Mouse (Mus musculus) layer of hippocampus, adult 9-10 months (tissue): ENCODE results near the gene Klra17.
"Not testable (repeated sequence)": the region's sequence is repeated elsewhere in the genome, so short reads cannot be mapped to it uniquely, and the experiment has no call there.

Experiments used
- DNase-seq: peaks from one replicate; pipeline ENCODE4 v3.0.0; 2022; ENCODE audit warnings: low spot score

The Klra17 gene

DNA sequence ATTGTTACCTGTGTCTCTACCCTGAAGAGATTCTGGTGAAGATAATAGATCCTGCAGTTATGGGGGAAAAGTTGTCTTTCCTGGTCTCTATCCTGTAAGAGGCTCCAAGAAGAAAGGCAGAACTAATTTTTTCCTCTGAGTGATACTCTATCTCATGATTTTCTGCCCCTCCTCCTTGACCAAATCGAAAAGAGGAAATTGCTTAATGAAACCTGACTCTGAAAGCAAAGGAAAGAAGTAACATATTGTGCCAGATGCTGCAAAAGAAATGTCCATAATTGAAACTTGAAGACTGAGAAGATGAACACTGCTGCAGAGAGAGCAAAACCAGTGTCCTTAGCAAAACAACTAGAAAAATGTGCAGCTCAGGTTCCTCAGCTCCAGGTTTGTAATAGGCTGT is at the start of gene Klra17:
Gene Klra17 (minus strand): TSS at position 124 of the 400 bp plus-strand sequence.
- DNase-seq: no peak

DNA sequence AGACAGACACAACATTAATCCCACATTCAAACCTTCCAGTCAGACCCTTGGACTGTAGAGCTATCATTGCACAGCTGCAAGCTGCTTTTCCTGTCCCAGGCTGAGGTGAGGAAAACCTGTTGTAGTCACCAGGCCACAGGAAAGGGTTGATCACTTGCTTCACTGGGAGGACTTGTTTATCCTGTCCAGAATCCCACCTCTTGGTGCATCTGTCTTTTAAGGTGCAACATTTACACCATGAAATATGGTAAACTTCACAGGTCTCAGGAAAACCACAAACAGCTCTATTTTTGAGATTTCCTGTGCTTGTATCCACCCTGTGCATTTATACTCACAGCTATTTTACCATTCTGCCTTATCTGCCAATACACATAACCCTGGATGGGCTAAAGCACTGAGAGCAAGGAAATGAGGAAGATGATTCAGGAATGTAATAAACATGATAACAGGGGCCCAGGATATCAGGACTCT is 41.0 kb upstream of the Klra17 start, which contains the start of gene Klra5:
Gene Klra5 (minus strand): TSS at position 175 of the 471 bp plus-strand sequence.
- not testable (repeated sequence) for DNase-seq

DNA sequence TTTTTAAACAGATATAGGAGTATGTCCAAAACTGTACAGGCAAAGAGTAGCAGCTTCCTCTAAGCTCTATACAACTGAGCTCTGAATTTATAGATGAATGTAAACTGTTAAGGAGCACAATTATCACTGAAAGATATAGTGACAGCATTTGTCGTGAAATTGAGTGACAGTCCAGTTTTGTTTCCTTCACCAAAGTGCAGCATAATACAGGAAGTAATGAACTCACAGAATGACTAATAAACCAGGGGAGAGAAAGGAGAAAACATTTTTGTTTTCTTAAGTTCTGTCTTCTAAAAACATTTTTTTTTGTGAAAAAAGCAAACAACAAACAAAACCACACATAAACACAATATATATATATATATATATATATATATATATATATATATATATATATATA is 40.5 kb upstream of the Klra17 start:
- DNase-seq: no peak

DNA sequence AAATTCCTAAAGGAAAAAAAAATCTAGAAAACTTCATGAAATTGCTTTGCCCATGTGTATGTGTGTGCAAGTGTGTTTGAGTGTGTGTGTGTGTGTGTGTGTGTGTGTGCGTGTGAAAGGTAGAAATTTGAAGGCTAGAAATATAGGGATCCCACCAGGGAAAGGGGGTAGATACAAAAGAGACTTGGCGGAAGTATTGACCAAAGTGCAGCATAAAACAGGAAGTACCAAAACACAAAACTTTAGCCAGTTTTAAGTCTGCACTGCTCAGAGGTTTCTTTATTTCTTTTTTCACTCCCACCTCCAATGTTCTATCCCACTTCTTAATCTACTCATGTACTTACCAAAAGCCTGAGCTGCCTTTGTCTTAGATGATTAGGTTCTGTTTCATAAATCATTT is 6.1 kb upstream of the Klra17 start:
- no peak for DNase-seq

DNA sequence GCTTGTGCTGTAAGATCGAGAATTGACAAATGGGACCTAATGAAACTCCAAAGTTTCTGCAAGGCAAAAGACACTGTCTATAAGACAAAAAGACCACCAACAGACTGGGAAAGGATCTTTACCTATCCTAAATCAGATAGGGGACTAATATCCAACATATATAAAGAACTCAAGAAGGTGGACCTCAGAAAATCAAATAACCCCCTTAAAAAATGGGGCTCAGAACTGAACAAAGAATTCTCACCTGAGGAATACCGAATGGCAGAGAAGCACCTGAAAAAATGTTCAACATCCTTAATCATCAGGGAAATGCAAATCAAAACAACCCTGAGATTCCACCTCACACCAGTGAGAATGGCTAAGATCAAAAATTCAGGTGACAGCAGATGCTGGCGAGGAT is 14.1 kb downstream of the Klra17 start, which contains the start of gene Gm17631:
Gene Gm17631 (plus strand): TSS at position 301 of the 400 bp plus-strand sequence.
- DNase-seq: not testable (repeated sequence)

DNA sequence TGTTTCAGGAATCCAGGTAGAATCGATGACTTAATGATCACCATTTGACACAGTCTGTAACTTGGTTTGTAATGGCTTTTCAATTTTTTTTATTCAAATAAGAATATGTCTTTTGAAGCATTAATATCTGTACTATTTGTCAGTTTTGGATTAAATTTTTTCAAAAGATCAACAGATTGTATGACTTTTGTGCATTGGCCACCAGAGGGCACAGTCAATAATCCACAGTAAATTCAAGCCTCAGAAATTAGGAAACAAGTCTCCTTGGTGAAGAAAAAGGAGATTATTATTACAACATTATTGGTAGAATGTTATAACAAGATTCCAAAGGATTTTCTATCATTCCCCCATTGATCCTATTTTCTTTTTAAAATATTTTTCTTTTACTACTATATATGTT is 50.9 kb downstream of the Klra17 start:
- no peak for DNase-seq

DNA sequence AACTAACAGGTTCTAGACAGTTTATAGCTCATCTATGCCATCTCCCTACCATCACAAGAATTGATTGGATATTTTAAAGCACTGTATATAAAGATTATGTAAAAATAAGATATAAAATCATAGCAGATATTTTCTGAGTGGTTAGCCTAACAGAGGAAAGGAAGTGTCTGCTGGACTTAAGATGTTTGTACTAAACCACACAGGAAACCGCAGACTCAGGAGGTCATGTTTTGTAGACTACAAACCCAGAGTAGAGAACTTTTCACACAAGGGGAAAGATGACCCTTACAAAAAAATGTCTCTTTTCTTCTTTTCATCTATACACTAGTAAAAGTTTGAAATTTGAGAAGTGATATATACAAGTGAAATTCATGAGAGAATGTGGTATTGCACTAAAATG is 52.5 kb downstream of the Klra17 start:
- DNase-seq: no peak

DNA sequence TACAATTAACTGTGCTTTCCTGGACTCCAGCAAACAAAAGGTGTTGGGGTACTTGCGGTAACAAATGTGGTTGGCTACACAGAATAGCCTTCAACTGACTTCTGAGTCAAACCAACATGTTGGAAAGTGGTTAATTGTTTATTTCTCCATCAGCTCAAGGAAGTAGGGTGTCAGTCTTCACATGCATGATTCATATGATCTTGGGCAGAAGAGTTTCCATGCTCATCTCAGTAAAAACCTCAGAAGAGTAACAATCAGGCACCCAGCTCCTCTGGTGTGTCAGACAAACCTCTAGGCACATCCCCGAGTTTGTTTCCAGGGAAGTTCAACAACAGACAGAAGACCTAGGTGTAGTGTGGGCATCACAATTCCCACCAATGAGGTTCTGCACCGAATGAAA is 58.7 kb downstream of the Klra17 start:
- DNase-seq: no peak

DNA sequence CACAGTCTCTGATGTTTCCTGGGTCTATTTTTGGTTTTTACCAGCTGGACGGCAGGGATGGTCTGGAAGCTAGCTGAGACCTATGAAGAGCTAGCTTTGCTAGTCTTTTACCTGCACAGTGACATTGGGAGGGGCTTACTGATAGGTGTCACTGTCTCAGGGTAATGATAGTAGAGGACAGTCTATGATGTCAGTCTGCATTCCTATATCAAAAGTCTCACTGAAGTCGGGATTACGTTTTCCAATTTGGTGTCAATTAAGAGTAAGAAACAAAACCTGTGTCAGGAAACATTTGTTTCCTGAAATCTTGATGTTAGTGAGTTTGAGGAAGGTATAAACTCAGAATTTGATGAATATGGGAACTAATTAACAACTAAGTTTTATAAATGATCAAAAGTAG is 92.3 kb downstream of the Klra17 start, which contains the start of gene Gm156:
Gene Gm156 (minus strand): TSS at position 101 of the 400 bp plus-strand sequence.
- DNase-seq: not testable (repeated sequence)
